Mouse (Mus musculus): ENCODE data around the gene 5730409E04Rik.

DNA sequence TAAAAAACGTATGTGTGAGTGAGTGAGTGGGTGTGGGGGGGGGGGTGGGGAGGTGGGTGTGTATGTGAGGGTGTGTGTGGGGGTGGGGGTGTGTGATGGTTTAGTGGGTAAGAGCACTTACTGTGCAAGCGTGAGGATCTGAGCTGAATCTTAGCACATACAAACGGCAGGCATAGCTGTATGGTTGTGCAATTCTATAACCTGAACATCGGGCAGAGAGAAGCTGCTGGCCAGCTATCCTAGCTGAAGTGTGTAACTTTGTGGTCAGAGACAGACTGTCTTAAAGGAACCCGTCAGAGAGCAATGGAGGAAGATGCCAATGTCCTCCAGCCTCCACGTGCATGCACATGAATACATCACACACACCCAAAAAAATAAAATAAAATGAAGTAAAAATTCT is 17.6 kb upstream of the 5730409E04Rik start:
- no peak for TF ChIP-seq CTCF (IDR thresholded peaks at IDR 0.05; ENCODE audit: low read depth)
- no peak for TF ChIP-seq EP300 (IDR thresholded peaks at IDR 0.05; ENCODE audit: low read depth)

Measured in liver, embryonic 14.5 days (tissue).